16 mouse cellular contexts compared by ENCODE assay signal in genomic region chr9:15741428-15741827, GRCm38 (mm10).
"Had no signal": no experiment of that assay in that cellular context is flagged by ENCODE, and none has a peak within 500 bp of the region (broad histone marks: within the 10 kb centered on the region; RNA-seq: fewer than 3 reads in every experiment).

No protein-coding gene starts in this region.

- DNase-seq: kidney, adult 8-10 months; kidney, postnatal 14 days; liver; lung, adult 2 months; lung, postnatal 4 days; midbrain, embryonic 14.5 days; retina, postnatal 1 day; right cerebral cortex, postnatal 4 days; spleen, adult 18-20 months; thymus, adult 18-20 months; thymus, postnatal 14 days had no signal

- H3K27ac ChIP-seq: left cerebral cortex, adult 2 months; liver, embryonic 14.5 days; midbrain, embryonic 10.5 days had no signal

- H3K9me3 ChIP-seq: midbrain, embryonic 10.5 days had no signal

- H3K9ac ChIP-seq: liver, embryonic 14.5 days had no signal

- ATAC-seq: intestine, postnatal 0 days had no signal

- H3K4me3 ChIP-seq: left cerebral cortex, adult 2 months; midbrain, embryonic 10.5 days; myocyte had no signal
